Mouse (Mus musculus) megakaryocyte, embryonic 14.5 days (primary cell): ENCODE measurements around the gene Rita1.

Experiments
- FLI1 ChIP-seq: IDR thresholded peaks from 2 replicates; pipeline ENCODE4 v1.6.1; 2012; ENCODE audit warnings: low read length, inconsistent platforms, mixed read lengths
- GATA1 ChIP-seq: IDR thresholded peaks from 3 replicates; pipeline ENCODE4 v1.6.1; 2012; ENCODE audit warnings: mixed read lengths, low read length, inconsistent platforms, borderline replicate concordance

DNA sequence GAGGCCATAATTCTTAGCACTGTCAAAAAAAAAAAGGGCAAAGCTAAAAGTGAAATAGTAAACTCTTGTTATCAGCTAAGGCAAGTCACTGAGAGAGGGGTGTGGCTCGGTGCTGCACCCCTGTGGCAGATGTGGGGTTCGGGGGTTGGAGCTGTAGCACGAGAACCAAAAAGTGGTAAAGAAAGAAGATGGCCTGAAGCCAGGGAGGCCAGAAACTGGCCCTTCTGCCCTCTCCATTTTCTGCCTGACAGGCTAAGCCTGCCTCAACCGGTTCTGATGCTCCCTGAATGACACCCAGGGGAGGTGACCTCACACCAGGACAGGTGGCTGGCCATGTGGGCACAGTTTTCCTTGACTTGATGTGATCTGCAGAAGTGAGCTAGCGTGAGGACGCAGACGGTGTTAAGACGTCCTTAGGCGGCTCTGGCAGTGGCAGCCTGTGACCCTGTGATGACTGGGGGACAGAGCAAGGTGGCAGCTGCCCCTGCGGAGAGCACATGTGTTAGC is 34.4 kb downstream of the Rita1 start:
- TF ChIP-seq FLI1 (no peak), GATA1 (no peak)
